Mouse (Mus musculus): Measurements from ENCODE around the gene Map7d1.

DNA sequence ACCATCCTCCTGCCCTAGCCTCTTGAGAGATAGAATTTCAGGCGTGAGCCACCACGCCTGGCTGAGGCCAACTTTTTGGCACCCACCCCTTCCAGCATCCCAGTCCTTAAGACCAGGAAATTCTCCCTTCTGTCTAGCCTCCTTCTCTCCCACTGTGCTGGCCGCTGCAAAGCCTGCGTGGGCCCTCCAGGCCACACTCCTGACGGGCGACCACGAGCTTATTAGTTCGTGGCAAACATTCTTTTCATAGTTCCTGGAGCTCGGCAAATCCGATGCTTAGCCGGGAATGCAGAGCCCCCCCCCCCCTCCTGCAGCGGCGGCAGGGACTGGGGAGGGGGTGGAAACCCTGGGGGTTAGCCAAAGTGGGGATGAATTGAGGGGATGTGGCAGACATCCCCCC lies 35.1 kb upstream of the Map7d1 start:
- TF ChIP-seq CTCF (IDR thresholded peaks at IDR 0.05; ENCODE audit: borderline replicate concordance, insufficient read depth, low read length), result no peak
- no peak for TF ChIP-seq POLR2A (IDR thresholded peaks at IDR 0.05; ENCODE audit: low read depth, low read length)
